Mouse (Mus musculus) forebrain, embryonic 15.5 days (tissue): ENCODE measurements around the gene Rimbp3. TPM values are rescaled to one million over a fixed set of nuclear protein-coding genes. Genes with fewer than 3 reads are reported as not detected.

Source experiments
- ATAC-seq: fragments of 200-750 bp; cut with Nextera tagmentation; replicated peaks from 2 replicates; pipeline ENCODE4 v1.8.0; 2017; ENCODE audit warnings: mild to moderate bottlenecking, moderate TSS enrichment, moderate library complexity
- H3K27ac ChIP-seq: fragments of 300-500 bp; sonication (generic); replicated peaks from 2 replicates; pipeline ENCODE4 v1.5.1; 2015; ENCODE audit warnings: mild to moderate bottlenecking, inconsistent platforms
- H3K27me3 ChIP-seq: fragments of 300-500 bp; sonication (generic); 2 replicates; pipeline ENCODE4 v1.6.1; 2015; ENCODE audit warnings: inconsistent platforms
- H3K36me3 ChIP-seq: fragments of 300-500 bp; sonication (generic); 2 replicates; pipeline ENCODE4 v1.6.1; 2015; ENCODE audit warnings: mild to moderate bottlenecking, inconsistent platforms
- H3K4me1 ChIP-seq: fragments of 300-500 bp; sonication (generic); 2 replicates; pipeline ENCODE4 v1.6.1; 2015; ENCODE audit warnings: inconsistent platforms
- H3K4me2 ChIP-seq: fragments of 300-500 bp; sonication (generic); replicated peaks from 2 replicates; pipeline ENCODE4 v1.6.1; 2015; ENCODE audit warnings: mild to moderate bottlenecking, inconsistent platforms
- H3K4me3 ChIP-seq: fragments of 300-500 bp; sonication (generic); 2 replicates; pipeline ENCODE4 v1.5.1; 2015; ENCODE audit warnings: mild to moderate bottlenecking, inconsistent platforms
- H3K9ac ChIP-seq: fragments of 300-500 bp; sonication (generic); replicated peaks from 2 replicates; pipeline ENCODE4 v1.6.1; 2015; ENCODE audit warnings: mild to moderate bottlenecking, inconsistent platforms
- H3K9me3 ChIP-seq: fragments of 300-500 bp; sonication (generic); 2 replicates; pipeline ENCODE4 v1.6.1; 2016; ENCODE audit warnings: inconsistent platforms
- WGBS: fragments of 180-500 bp; shearing (Covaris S2); methylation state at CpG from one replicate; pipeline ENCODE4 v1.1.7; 2015; ENCODE audit warnings: mixed read lengths; 5-methylcytosine and 5-hydroxymethylcytosine counted together
- polyA plus RNA-seq: library from polyadenylated mRNA; unstranded; fragments of >200 nt; fragmentation: Nextera tagmentation; extraction: Ambion mirVana; gene quantifications from 2 replicates; pipeline ENCODE4 v1.2.1, GENCODE M21; 2015

Rimbp3 gene
- polyA plus RNA-seq, 1 experiment from 2014 or later, result 1.7 TPM

DNA sequence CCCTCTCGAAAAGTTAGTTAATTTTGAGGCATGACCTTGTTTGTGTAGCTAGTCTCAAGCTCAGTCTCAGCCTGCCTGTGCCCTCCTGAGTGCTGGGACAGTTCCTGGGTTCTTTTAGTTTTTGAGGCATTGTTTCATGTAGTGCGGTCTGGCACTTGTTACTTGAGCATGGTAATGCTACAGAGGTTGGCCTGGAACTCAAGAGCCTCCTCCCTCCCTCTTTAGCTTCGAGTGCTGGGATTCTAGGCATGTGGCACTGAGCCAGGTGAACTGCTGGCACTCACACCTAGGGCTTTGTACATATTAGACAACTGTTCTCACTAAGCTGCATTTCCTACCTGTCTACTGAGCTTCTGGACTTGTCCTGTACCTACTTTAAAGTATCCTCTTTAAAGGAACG, 39.3 kb downstream of the Rimbp3 start:
- no peak for ATAC-seq
- 52% methylated on average over 4 of the region's 4 CpGs for WGBS
- no peak overlapping the region for H3K9ac ChIP-seq
- H3K4me2 ChIP-seq, result no peak overlapping the region
- no peak overlapping the region for H3K4me3 ChIP-seq
- H3K9me3 ChIP-seq, result no peaks in the 10 kb centered on the region
- no peaks in the 10 kb centered on the region for H3K27me3 ChIP-seq
- no peak overlapping the region for H3K27ac ChIP-seq
- H3K36me3 ChIP-seq, result no peaks in the 10 kb centered on the region
- H3K4me1 ChIP-seq, result peaks cover 26% of the 10 kb centered on the region

DNA sequence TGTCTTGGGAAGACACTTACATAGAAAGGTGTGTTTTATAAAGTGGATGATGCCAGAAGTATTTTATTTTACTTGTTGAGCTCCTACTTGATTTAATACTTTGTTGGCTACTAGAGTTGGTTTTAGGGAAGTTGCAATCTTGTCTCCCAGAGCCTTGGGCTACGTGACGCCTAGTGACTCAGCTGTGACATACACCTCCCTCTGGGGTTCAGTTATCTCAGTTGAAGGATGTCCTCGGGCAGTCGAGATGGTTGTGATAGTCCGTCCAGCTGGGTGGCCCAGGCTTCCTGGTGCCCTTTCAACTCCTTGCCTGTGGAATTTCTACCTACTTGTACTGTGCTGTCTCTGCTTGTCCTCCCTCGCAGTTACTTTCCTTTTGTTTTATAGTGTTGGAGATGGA, 40.7 kb downstream of the Rimbp3 start:
- H3K4me2 ChIP-seq, result no peak overlapping the region
- no peaks in the 10 kb centered on the region for H3K9me3 ChIP-seq
- H3K36me3 ChIP-seq, result no peaks in the 10 kb centered on the region
- no peak overlapping the region for H3K4me3 ChIP-seq
- 84% methylated on average over 6 of the region's 6 CpGs for WGBS
- H3K27ac ChIP-seq, result no peak overlapping the region
- no peak overlapping the region for H3K9ac ChIP-seq
- H3K27me3 ChIP-seq, result no peaks in the 10 kb centered on the region
- H3K4me1 ChIP-seq, result peaks cover 41% of the 10 kb centered on the region
- no peak for ATAC-seq

DNA sequence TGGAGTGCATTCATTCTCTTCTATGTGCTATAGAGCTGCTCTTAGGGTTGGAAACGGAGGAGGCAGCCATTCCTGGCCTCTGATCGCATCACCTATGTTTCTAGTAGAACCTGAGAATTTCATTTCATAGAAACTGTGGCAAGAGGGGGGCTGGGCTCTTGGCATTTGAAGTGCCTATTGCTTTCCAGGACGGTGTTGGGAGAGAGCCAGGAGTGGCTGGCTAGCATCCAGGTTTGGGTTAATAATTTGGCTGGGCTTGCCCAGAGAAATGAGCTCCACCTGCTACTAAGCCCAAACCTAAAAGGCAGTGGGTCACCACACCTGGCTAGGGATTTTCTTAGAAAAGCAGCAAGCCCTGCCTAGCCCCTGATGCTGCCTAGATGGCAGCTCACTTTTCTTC, 43.1 kb downstream of the Rimbp3 start:
- peaks cover 5% of the 10 kb centered on the region; the same call in 1 of the 2 replicates for H3K36me3 ChIP-seq
- WGBS, result 21% methylated on average over 3 of the region's 3 CpGs
- no peak for ATAC-seq
- H3K9ac ChIP-seq, result no peak overlapping the region
- no peaks in the 10 kb centered on the region for H3K27me3 ChIP-seq
- no peak overlapping the region for H3K27ac ChIP-seq
- H3K4me2 ChIP-seq, result no peak overlapping the region
- peaks cover 43% of the 10 kb centered on the region for H3K4me1 ChIP-seq
- no peak overlapping the region for H3K4me3 ChIP-seq
- H3K9me3 ChIP-seq, result no peaks in the 10 kb centered on the region

GRCm38 (mm10) chr16:17252086-17252726, 43.8 kb downstream of the Rimbp3 start:
- 60% methylated on average over 3 of the region's 3 CpGs for whole genome bisulfite sequencing
- peaks cover 5% of the 10 kb centered on the region; the same call in 1 of the 2 replicates for H3K36me3 ChIP-seq
- H3K27ac ChIP-seq, result no peak overlapping the region

DNA sequence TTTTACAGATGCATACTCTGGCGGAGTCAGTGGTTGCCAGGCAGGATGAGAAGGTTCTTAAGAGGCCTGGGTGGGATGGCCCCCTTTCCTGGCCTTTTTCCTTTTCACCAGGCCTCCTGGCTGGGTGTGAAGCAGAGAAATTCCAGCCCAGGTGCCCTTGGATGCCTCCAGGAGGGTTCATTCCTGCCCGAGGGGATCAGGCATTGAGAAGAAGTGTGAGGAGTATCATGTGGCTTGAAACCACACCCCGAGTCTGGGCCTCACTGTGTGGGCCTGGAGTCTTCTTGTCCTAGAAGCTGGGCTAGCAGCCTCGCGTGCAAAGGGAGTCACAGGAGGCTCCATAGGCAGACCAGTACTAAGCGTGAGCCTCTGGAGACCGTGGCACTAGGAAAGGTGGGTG, 44.4 kb downstream of the Rimbp3 start:
- no peak overlapping the region for H3K4me2 ChIP-seq
- H3K36me3 ChIP-seq, result peaks cover 11% of the 10 kb centered on the region
- H3K9ac ChIP-seq, result no peak overlapping the region
- no peaks in the 10 kb centered on the region for H3K27me3 ChIP-seq
- H3K9me3 ChIP-seq, result no peaks in the 10 kb centered on the region
- 0 out of 2 replicates have a peak overlapping the region, but pooled peaks have one; percentile 11 for H3K27ac ChIP-seq
- no peak overlapping the region for H3K4me3 ChIP-seq
- no peak for ATAC-seq
- 68% methylated on average over 7 of the region's 7 CpGs for WGBS
- peaks cover 39% of the 10 kb centered on the region for H3K4me1 ChIP-seq

More at GRCm38 (mm10) chr16:17252086-17252726, 43.8 kb downstream of the Rimbp3 start:
- no peak for ATAC-seq
- Histone ChIP-seq H3K27me3 (no peaks in the 10 kb centered on the region), H3K4me2 (no peak overlapping the region), H3K9me3 (no peaks in the 10 kb centered on the region), H3K9ac (no peak overlapping the region), H3K4me3 (no peak overlapping the region), H3K4me1 (peaks cover 43% of the 10 kb centered on the region)

GRCm38 (mm10) chr16:17254005-17254597, 45.7 kb downstream of the Rimbp3 start:
- peaks cover 23% of the 10 kb centered on the region for H3K36me3 ChIP-seq
- H3K4me2 ChIP-seq, result no peak overlapping the region
- no peaks in the 10 kb centered on the region for H3K27me3 ChIP-seq
- H3K9ac ChIP-seq, result no peak overlapping the region
- 0 out of 2 replicates have a peak, but pooled peaks have one; percentile 21 for ATAC-seq
- 24% methylated on average over 4 of the region's 4 CpGs for WGBS
- H3K9me3 ChIP-seq, result no peaks in the 10 kb centered on the region
- 0 out of 2 replicates have a peak overlapping the region, but pooled peaks have one; percentile 19 for H3K27ac ChIP-seq
- peaks cover 39% of the 10 kb centered on the region for H3K4me1 ChIP-seq
- no peak overlapping the region for H3K4me3 ChIP-seq

DNA sequence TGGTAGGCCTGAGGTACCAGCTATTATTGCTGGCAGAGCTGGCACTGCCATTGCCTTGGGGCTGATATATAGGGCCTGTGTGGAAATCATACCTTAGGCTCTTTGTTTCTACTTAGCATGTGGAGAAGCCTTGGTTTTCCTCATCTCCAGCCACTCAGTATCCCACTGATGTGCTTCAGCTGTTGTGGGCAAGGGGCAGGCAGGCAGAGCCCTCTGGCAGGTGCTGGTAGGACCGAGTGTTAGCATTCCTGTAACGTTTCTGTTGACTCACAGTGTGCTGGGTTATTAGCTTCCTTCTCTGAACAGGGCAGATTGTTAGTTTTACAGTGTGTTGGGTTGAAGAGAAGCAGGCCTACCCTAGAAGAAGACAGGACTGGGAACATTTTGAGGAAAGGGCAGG, 46.9 kb downstream of the Rimbp3 start:
- no peaks in the 10 kb centered on the region for H3K27me3 ChIP-seq
- peaks cover 25% of the 10 kb centered on the region for H3K36me3 ChIP-seq
- WGBS, result 84% methylated on average over 2 of the region's 2 CpGs
- no peak overlapping the region for H3K9ac ChIP-seq
- no peaks in the 10 kb centered on the region for H3K9me3 ChIP-seq
- H3K4me2 ChIP-seq, result no peak overlapping the region
- peaks cover 39% of the 10 kb centered on the region for H3K4me1 ChIP-seq
- no peak overlapping the region for H3K4me3 ChIP-seq
- no peak for ATAC-seq
- no peak overlapping the region for H3K27ac ChIP-seq

DNA sequence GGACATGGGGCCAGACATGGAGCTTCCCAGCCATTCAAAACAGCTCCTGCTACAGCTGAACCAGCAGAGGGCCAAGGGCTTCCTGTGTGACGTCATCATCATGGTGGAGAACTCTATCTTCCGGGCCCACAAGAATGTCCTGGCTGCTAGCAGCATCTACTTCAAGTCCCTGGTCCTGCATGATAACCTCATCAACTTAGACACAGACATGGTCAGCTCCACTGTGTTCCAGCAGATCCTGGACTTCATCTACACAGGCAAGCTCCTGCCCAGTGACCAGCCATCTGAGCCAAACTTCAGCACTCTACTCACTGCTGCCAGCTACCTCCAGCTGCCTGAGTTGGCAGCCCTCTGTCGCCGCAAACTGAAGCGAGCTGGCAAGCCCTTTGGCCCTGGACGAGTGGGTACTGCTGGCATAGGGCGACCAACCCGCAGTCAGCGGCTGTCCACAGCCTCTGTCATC, 49.0 kb downstream of the Rimbp3 start:
- WGBS, result 84% methylated on average over 9 of the region's 9 CpGs
- peaks cover 34% of the 10 kb centered on the region for H3K36me3 ChIP-seq
- H3K27me3 ChIP-seq, result no peaks in the 10 kb centered on the region
- H3K9me3 ChIP-seq, result no peaks in the 10 kb centered on the region
- H3K27ac ChIP-seq, result no peak overlapping the region
- H3K9ac ChIP-seq, result no peak overlapping the region
- H3K4me3 ChIP-seq, result no peak overlapping the region
- ATAC-seq, result no peak
- no peak overlapping the region for H3K4me2 ChIP-seq
- peaks cover 20% of the 10 kb centered on the region for H3K4me1 ChIP-seq

DNA sequence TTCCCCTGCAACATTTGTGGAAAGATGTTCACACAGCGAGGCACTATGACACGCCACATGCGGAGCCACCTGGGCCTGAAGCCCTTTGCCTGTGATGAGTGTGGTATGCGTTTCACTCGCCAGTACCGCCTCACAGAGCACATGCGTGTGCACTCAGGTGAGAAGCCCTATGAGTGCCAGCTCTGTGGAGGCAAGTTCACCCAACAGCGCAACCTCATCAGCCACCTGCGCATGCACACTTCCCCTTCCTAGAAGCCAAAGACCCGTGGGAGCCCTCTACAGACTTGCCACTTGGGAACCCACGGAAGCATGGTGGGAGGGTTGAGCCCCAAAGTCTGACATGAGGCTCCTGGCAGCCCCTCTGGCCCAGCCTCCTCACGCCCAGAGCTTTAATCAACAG, 50.5 kb downstream of the Rimbp3 start:
- no peaks in the 10 kb centered on the region for H3K9me3 ChIP-seq
- H3K4me1 ChIP-seq, result peaks cover 5% of the 10 kb centered on the region
- peaks cover 34% of the 10 kb centered on the region for H3K36me3 ChIP-seq
- no peak overlapping the region for H3K4me2 ChIP-seq
- H3K4me3 ChIP-seq, result no peak overlapping the region
- no peaks in the 10 kb centered on the region for H3K27me3 ChIP-seq
- H3K27ac ChIP-seq, result no peak overlapping the region
- H3K9ac ChIP-seq, result no peak overlapping the region
- ATAC-seq, result no peak
- WGBS, result 95% methylated on average over 12 of the region's 12 CpGs

GRCm38 (mm10) chr16:17261341-17261740, 52.9 kb downstream of the Rimbp3 start:
- H3K27me3 ChIP-seq, result no peaks in the 10 kb centered on the region
- no peak overlapping the region for H3K4me2 ChIP-seq
- H3K9me3 ChIP-seq, result no peaks in the 10 kb centered on the region
- peaks cover 29% of the 10 kb centered on the region for H3K36me3 ChIP-seq
- H3K27ac ChIP-seq, result no peak overlapping the region
- 89% methylated on average over 1 of the region's 1 CpGs for WGBS
- H3K9ac ChIP-seq, result no peak overlapping the region
- no peak overlapping the region for H3K4me3 ChIP-seq
- no peaks in the 10 kb centered on the region for H3K4me1 ChIP-seq
- no peak for ATAC-seq
